Mouse (Mus musculus) cerebellum, adult 11 months (tissue): ENCODE results near the gene Cdkl1.
A peak's percentile ranks its signal among the peaks of the same experiment; 100 is the strongest.

Experiments
- DNase-seq: peaks from one replicate; pipeline ENCODE4 v3.0.0; 2022

The Cdkl1 gene

DNA sequence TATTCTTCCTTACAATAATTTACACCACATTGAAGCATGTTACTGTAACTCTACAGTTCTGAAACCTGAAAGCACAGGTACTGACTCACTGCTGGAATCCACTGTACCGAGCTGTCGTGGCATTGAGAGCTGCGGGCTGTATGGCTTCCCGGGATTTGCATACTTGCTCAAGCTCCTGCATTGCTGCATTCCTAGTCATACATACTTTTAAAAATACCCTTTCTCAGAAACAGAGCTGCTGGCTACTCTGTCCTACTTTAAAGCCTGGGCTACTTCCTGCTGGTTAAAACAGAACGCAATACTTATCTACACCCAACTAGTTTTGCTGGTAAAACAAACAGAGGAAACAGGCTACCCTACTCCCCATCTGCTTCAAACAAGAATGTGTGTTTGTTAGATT lies 46.9 kb downstream of the Cdkl1 start:
- no peak for DNase-seq

- no peak for DNase-seq
Measured at GRCm38 (mm10) chr12:69741965-69742364, 49.1 kb downstream of the Cdkl1 start.

DNA sequence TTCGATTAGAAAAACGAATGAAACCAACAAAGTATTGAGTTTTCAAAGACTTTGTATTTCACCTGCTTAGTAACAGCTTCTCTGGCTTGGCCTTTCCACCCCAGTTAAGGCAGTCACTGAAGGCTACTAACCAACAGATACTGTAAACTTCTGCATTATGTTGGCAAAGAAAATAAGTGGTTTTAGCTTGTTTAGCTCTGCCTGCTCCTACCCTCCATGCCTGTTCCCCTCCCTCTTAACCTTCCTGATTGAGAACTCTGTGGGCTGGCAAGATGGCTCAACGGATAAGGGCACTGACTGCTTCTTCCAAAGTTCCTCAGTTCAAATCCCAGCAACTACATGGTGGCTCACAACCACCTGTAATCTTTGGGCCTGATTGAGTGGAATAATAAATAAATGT lies 57.1 kb downstream of the Cdkl1 start:
- no peak for DNase-seq

DNA sequence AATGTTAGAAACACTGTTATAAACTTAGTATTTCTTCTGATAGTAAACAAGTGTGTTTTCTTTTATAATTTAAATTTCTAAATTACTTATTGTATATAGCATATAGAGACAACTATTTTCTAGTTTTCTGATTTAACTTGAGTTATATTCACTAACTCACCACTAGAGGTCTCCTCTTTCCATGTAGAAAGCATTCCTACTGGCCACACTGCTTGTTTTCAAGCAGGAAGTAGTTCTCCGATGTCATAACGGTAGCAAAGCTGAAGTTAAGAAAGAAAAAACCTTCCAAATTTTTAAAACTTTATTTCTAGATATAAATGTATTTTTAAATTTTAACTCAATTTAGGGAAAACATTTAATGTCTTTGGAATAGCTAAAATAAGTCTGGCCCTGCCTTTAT lies 57.5 kb downstream of the Cdkl1 start:
- no peak for DNase-seq

DNA sequence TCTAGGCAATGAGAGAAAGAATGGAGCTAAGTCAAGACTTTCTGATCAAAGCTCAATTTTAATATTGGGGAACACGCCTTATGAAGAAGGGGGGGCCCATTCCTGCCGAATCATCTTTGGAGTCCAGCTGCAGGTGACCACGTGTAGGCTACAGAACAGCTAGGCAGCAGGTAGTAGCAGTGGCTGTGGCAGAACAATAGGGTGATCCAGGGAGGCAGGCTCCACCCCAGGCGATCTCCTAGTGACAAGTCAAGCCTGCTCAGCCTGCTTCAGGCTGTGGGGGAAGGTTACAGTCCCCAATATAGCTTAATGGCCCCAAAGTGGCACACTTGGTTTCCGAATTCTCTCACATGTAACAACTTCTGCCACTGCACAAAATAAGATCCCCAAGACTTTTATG lies 58.8 kb downstream of the Cdkl1 start:
- no peak for DNase-seq

GRCm38 (mm10) chr12:69730306-69730705 lies 60.8 kb downstream of the Cdkl1 start:
- no peak for DNase-seq

- DNase-seq, result no peak
Measured at GRCm38 (mm10) chr12:69729246-69729645, 61.8 kb downstream of the Cdkl1 start.

- peak; percentile 95 for DNase-seq
Measured at GRCm38 (mm10) chr12:69724711-69725460, 66.2 kb downstream of the Cdkl1 start, which contains the start of the genes L2hgdh and Atp5s. L2hgdh (minus strand) TSS chr12:69724873. Atp5s (plus strand) TSS chr12:69724950.

- no peak for DNase-seq
Measured at GRCm38 (mm10) chr12:69724018-69724710, 66.9 kb downstream of the Cdkl1 start.

DNA sequence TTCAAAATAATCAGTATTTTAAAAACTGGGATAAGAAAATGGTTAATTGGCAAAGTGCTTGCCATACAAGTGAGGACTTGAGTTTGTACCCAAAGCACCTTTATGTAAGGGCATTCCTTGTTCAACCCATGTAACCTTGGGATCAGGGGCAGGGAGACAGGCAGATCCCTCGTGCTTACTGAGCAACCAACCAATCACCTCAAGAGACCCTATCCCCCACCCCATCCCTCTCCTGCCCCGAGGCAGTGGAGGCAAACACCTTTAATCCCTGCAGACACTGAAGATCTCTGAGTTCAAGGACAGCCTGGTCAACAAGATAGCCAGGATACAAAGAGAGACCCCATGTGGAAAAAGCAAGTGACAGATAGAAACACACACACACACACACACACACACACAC lies 67.7 kb downstream of the Cdkl1 start:
- DNase-seq, result peak; percentile 14

DNA sequence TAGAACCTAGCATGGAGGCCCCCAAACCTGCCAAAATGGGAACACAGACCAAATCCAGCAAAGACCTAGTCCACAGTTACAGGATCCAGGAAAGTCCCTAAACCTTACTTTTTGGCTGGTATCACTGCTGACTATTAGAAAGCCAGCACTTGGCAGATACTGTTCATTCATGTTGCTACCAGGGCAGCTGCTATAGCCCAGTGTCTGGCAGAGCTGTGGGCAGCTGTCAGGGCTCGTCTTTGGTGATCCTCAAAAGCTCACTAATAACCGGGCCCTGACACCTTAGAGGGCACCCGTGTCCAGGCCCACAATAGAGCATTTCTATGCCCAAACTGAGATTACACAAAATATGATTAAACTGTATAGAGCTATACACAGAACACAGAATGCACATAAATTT lies 68.2 kb downstream of the Cdkl1 start:
- DNase-seq, result no peak

DNA sequence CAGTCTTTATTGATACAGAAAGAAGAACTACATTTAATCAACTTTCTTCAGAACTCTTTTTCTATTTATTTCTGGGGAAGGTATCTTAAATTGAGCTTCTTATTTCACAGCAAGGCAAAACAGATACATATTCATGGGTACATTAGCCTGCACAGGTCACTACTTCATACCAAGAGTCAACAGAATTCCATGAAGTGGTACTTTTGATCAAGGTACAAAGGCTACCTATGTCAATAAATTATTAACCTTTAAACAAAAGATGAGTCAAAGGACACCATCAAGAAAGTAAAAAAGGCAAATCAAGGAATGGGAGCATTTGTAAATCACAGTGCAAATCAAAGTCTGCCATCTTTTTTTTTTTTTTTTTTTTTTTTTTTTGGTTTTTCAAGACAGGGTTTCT lies 77.4 kb downstream of the Cdkl1 start:
- no peak for DNase-seq

DNA sequence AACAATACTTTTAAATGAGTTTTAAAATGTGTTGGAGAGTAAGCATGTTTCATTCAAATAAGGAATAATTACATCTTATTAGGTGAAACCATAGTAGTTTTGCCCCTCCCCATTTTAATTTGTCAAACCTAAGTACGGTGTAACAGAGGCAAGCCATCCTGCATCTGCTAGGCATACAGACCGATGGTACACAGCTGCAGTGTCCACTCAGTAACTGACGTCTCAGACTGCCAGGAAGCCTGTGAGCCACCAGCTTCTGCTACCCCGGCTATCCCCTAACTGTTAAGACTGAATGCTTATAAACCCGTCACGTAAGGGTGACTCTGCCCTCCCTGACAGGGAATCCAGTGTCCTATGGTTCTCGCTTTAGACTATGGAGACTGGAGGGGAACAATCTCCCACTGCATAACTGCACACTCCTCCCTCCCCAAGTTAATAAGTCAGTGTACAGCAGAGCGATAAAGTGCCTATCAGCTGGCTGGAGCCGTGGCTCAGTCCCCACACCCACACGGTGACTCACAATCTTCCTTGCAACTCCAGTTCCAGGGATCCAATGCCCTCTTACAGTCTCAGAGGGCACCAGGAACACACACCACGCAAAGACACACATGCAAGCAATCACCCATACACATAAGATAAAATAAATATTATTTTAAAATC lies 86.1 kb downstream of the Cdkl1 start:
- DNase-seq, result no peak

- no peak for DNase-seq
Measured at GRCm38 (mm10) chr12:69698352-69698751, 92.7 kb downstream of the Cdkl1 start.
